Mouse (Mus musculus) kidney, embryonic 16.5 days (tissue): ENCODE results near the gene Lgmn. TPM values are rescaled to one million over a fixed set of nuclear protein-coding genes. Genes with fewer than 3 reads are reported as not detected.

ENCODE experiments used
- ATAC-seq: fragments of 200-750 bp; cut with Nextera tagmentation; 2 replicates; pipeline ENCODE4 v1.8.0; 2017; ENCODE audit warnings: moderate TSS enrichment; ENCODE audit not compliant: low FRiP score, low TSS enrichment
- H3K27ac ChIP-seq: fragments of 300-500 bp; sonication (generic); 2 replicates; pipeline ENCODE4 v1.5.1; 2014; ENCODE audit warnings: low read length
- H3K27me3 ChIP-seq: fragments of 300-500 bp; sonication (generic); 2 replicates; pipeline ENCODE4 v1.6.1; 2014; ENCODE audit warnings: low read length, control low read depth, mixed read lengths; ENCODE audit not compliant: insufficient read depth
- H3K36me3 ChIP-seq: fragments of 300-500 bp; sonication (generic); 2 replicates; pipeline ENCODE4 v1.6.1; 2014; ENCODE audit warnings: low read length, control low read depth, mixed read lengths; ENCODE audit not compliant: insufficient read depth
- H3K4me1 ChIP-seq: fragments of 300-500 bp; sonication (generic); 2 replicates; pipeline ENCODE4 v1.6.1; 2014; ENCODE audit warnings: low read length, control low read depth, mixed read lengths; ENCODE audit not compliant: insufficient read depth
- H3K4me2 ChIP-seq: fragments of 300-500 bp; sonication (generic); replicated peaks from 2 replicates; pipeline ENCODE4 v1.6.1; 2014; ENCODE audit warnings: low read depth, low read length
- H3K4me3 ChIP-seq: fragments of 300-500 bp; sonication (generic); 2 replicates; pipeline ENCODE4 v1.5.1; 2014; ENCODE audit warnings: mild to moderate bottlenecking, low read length
- H3K9ac ChIP-seq: fragments of 300-500 bp; sonication (generic); replicated peaks from 2 replicates; pipeline ENCODE4 v1.6.1; 2014; ENCODE audit warnings: low read length
- H3K9me3 ChIP-seq: fragments of 300-500 bp; sonication (generic); 2 replicates; pipeline ENCODE4 v1.6.1; 2016; ENCODE audit warnings: low read length, control low read depth
- WGBS: fragments of 180-500 bp; shearing (Covaris S2); extraction: QIAGEN DNeasy Blood & Tissue Kit; methylation state at CpG from one replicate; pipeline ENCODE4 v1.1.7; 2014; 5-methylcytosine and 5-hydroxymethylcytosine counted together
- polyA plus RNA-seq: library from polyadenylated mRNA; unstranded; fragments of >200 nt; fragmentation: Nextera tagmentation; extraction: Ambion mirVana; gene quantifications from 2 replicates; pipeline ENCODE4 v1.2.1, GENCODE M21; 2015

The Lgmn gene
- polyA plus RNA-seq, 1 experiment from 2014 or later, result 175 TPM

GRCm38 (mm10) chr12:102413171-102413570, 26.4 kb downstream of the Lgmn start:
- no peak overlapping the region for H3K4me3 ChIP-seq
- no peak overlapping the region for H3K4me2 ChIP-seq
- WGBS, result 86% methylated on average over 13 of the region's 13 CpGs
- H3K9ac ChIP-seq, result no peak overlapping the region
- peaks cover 11% of the 10 kb centered on the region; the same call in 1 of the 2 replicates for H3K4me1 ChIP-seq
- H3K36me3 ChIP-seq, result 0 out of 2 replicates have a peak, but pooled peaks cover 2% of the 10 kb centered on the region
- ATAC-seq, result no peak
- no peaks in the 10 kb centered on the region for H3K27me3 ChIP-seq
- H3K9me3 ChIP-seq, result no peaks in the 10 kb centered on the region
- H3K27ac ChIP-seq, result no peak overlapping the region

GRCm38 (mm10) chr12:102398588-102398987, 41.0 kb downstream of the Lgmn start:
- Histone ChIP-seq H3K27me3 (no peaks in the 10 kb centered on the region), H3K9me3 (no peaks in the 10 kb centered on the region), H3K4me3 (no peak overlapping the region), H3K4me2 (no peak overlapping the region), H3K9ac (no peak overlapping the region), H3K4me1 (no peaks in the 10 kb centered on the region), H3K27ac (no peak overlapping the region), H3K36me3 (peaks cover 47% of the 10 kb centered on the region)
- 86% methylated on average over 4 of the region's 4 CpGs for WGBS
- ATAC-seq, result no peak

- no peak for ATAC-seq
- Histone ChIP-seq H3K4me3 (no peak overlapping the region), H3K4me2 (no peak overlapping the region), H3K9me3 (no peaks in the 10 kb centered on the region), H3K36me3 (peaks cover 31% of the 10 kb centered on the region), H3K9ac (no peak overlapping the region), H3K27me3 (no peaks in the 10 kb centered on the region), H3K4me1 (no peaks in the 10 kb centered on the region), H3K27ac (no peak overlapping the region)
- 54% methylated on average over 19 of the region's 19 CpGs for WGBS
These were observed 43.3 kb downstream of the Lgmn start for GRCm38 (mm10) chr12:102395998-102396991.

GRCm38 (mm10) chr12:102395537-102395936, 44.1 kb downstream of the Lgmn start:
- no peak for ATAC-seq
- Histone ChIP-seq H3K4me3 (no peak overlapping the region), H3K27ac (no peak overlapping the region), H3K4me1 (no peaks in the 10 kb centered on the region), H3K27me3 (no peaks in the 10 kb centered on the region), H3K9me3 (no peaks in the 10 kb centered on the region), H3K36me3 (peaks cover 29% of the 10 kb centered on the region), H3K9ac (no peak overlapping the region), H3K4me2 (no peak overlapping the region)
- WGBS, result 77% methylated on average over 9 of the region's 9 CpGs

GRCm38 (mm10) chr12:102394496-102394895, 45.1 kb downstream of the Lgmn start:
- Histone ChIP-seq H3K9ac (no peak overlapping the region), H3K4me2 (no peak overlapping the region), H3K27ac (no peak overlapping the region), H3K4me3 (no peak overlapping the region), H3K27me3 (no peaks in the 10 kb centered on the region), H3K36me3 (peaks cover 31% of the 10 kb centered on the region), H3K4me1 (no peaks in the 10 kb centered on the region), H3K9me3 (no peaks in the 10 kb centered on the region)
- WGBS, result 87% methylated on average over 7 of the region's 7 CpGs
- ATAC-seq, result no peak

- Histone ChIP-seq H3K36me3 (peaks cover 31% of the 10 kb centered on the region), H3K9ac (no peak overlapping the region), H3K4me3 (no peak overlapping the region), H3K4me1 (no peaks in the 10 kb centered on the region), H3K27me3 (no peaks in the 10 kb centered on the region), H3K27ac (no peak overlapping the region), H3K4me2 (no peak overlapping the region), H3K9me3 (no peaks in the 10 kb centered on the region)
- 74% methylated on average over 4 of the region's 4 CpGs for WGBS
- ATAC-seq, result no peak
These were observed 47.6 kb downstream of the Lgmn start for GRCm38 (mm10) chr12:102391982-102392381.

- Histone ChIP-seq H3K4me3 (no peak overlapping the region), H3K36me3 (peaks cover 31% of the 10 kb centered on the region), H3K4me1 (no peaks in the 10 kb centered on the region), H3K27me3 (no peaks in the 10 kb centered on the region), H3K9ac (no peak overlapping the region), H3K4me2 (no peak overlapping the region), H3K9me3 (no peaks in the 10 kb centered on the region), H3K27ac (no peak overlapping the region)
- ATAC-seq, result no peak
- 84% methylated on average over 2 of the region's 2 CpGs for WGBS
These were observed 48.5 kb downstream of the Lgmn start for GRCm38 (mm10) chr12:102391109-102391508.

GRCm38 (mm10) chr12:102390042-102390441, 49.6 kb downstream of the Lgmn start:
- no peak overlapping the region for H3K4me2 ChIP-seq
- H3K27me3 ChIP-seq, result no peaks in the 10 kb centered on the region
- peaks cover 29% of the 10 kb centered on the region for H3K36me3 ChIP-seq
- H3K4me3 ChIP-seq, result no peak overlapping the region
- 30% methylated on average over 8 of the region's 8 CpGs for WGBS
- H3K27ac ChIP-seq, result no peak overlapping the region
- no peaks in the 10 kb centered on the region for H3K9me3 ChIP-seq
- no peaks in the 10 kb centered on the region for H3K4me1 ChIP-seq
- H3K9ac ChIP-seq, result no peak overlapping the region
- no peak for ATAC-seq

GRCm38 (mm10) chr12:102387219-102387917, 52.2 kb downstream of the Lgmn start:
- no peak overlapping the region for H3K4me2 ChIP-seq
- H3K36me3 ChIP-seq, result peaks cover 35% of the 10 kb centered on the region
- H3K27me3 ChIP-seq, result no peaks in the 10 kb centered on the region
- 52% methylated on average over 16 of the region's 16 CpGs for whole genome bisulfite sequencing
- H3K27ac ChIP-seq, result no peak overlapping the region
- no peaks in the 10 kb centered on the region for H3K4me1 ChIP-seq
- peak; percentile 72; the same call in 1 of the 2 replicates for ATAC-seq
- no peak overlapping the region for H3K4me3 ChIP-seq
- no peak overlapping the region for H3K9ac ChIP-seq
- no peaks in the 10 kb centered on the region for H3K9me3 ChIP-seq
